Mouse (Mus musculus) G1E (cell line): ENCODE measurements around the gene Aldoart2. TPM values are rescaled to one million over a fixed set of nuclear protein-coding genes. Genes with fewer than 3 reads are reported as not detected.
"Not testable (repeated sequence)": the region's sequence is repeated elsewhere in the genome, so short reads cannot be mapped to it uniquely, and the experiment has no call there.

Source experiments
- ATAC-seq: 2 replicates; pipeline ENCODE4 v1.8.0; 2016; ENCODE audit warnings: mild to moderate bottlenecking; ENCODE audit not compliant: insufficient number of reproducible peaks, poor library complexity, low FRiP score, severe bottlenecking; ENCODE audit errors: extremely low read depth
- DNase-seq: peaks from one replicate; pipeline ENCODE4 v3.0.0; 2012; ENCODE audit warnings: low spot score
- H3K27me3 ChIP-seq: 2 replicates; pipeline ENCODE4 v1.6.1; 2012; ENCODE audit warnings: mild to moderate bottlenecking, low read length, inconsistent platforms; ENCODE audit not compliant: insufficient read depth
- H3K36me3 ChIP-seq: replicated peaks from 2 replicates; pipeline ENCODE3; 2012; ENCODE audit warnings: mild to moderate bottlenecking, inconsistent platforms
- H3K4me1 ChIP-seq: 2 replicates; pipeline ENCODE4 v1.6.1; 2012; ENCODE audit warnings: low read depth, low read length, inconsistent platforms, mixed read lengths; ENCODE audit not compliant: insufficient read depth
- H3K4me3 ChIP-seq: 2 replicates; pipeline ENCODE4 v1.5.1; 2012; ENCODE audit warnings: low read depth, mild to moderate bottlenecking, inconsistent platforms, low read length, moderate library complexity, mixed read lengths
- H3K9me3 ChIP-seq: replicated peaks from 2 replicates; pipeline ENCODE4 v1.6.1; 2012; ENCODE audit warnings: inconsistent platforms
- CTCF ChIP-seq: IDR thresholded peaks from 2 replicates; pipeline ENCODE4 v1.5.1; 2012; ENCODE audit warnings: low read depth, low read length, inconsistent platforms, mixed read lengths
- GATA1 ChIP-seq: IDR thresholded peaks from 2 replicates; pipeline ENCODE4 v1.6.1; 2012; ENCODE audit warnings: borderline replicate concordance, low read length, inconsistent platforms, mixed read lengths
- GATA2 ChIP-seq: IDR thresholded peaks from 2 replicates; pipeline ENCODE4 v1.6.1; 2012; ENCODE audit warnings: low read depth, low read length, inconsistent platforms, borderline replicate concordance
- POLR2AphosphoS5 ChIP-seq: IDR thresholded peaks from 2 replicates; pipeline ENCODE4 v1.6.1; 2012; ENCODE audit warnings: low read depth, low read length, inconsistent platforms; ENCODE audit not compliant: insufficient replicate concordance
- TAL1 ChIP-seq: conservative IDR thresholded peaks from 2 replicates; pipeline ENCODE4 v1.6.1; 2012; ENCODE audit warnings: low read depth, low read length, inconsistent platforms, mixed read lengths
- polyA plus RNA-seq: library from polyadenylated mRNA; stranded (reverse); fragments of >175 nt; gene quantifications from 2 replicates; pipeline ENCODE4 v1.2.3, GENCODE M21; 2012
- total RNA-seq, 2 experiments: library from RNA; stranded (forward) in 1 of 2; stranded (reverse) in 1 of 2; fragments of 200-1000 nt in 1 of 2; fragments of >200 nt in 1 of 2; fragmentation: Nextera tagmentation in 1 of 2; gene quantifications; 2 replicates each; pipeline ENCODE4 v1.2.3; 2014 to 2017

The Aldoart2 gene
- total and polyA plus RNA-seq, 3 experiments: 0.04 to 0.83 (median 0.11) TPM

GRCm38 (mm10) chr12:55570646-55571045 is 5.6 kb downstream of the Aldoart2 start:
- no peak for ATAC-seq
- Histone ChIP-seq H3K27me3 (peaks cover 25% of the 10 kb centered on the region), H3K9me3 (no peaks in the 10 kb centered on the region), H3K4me3 (no peak overlapping the region), H3K36me3 (no peaks in the 10 kb centered on the region), H3K4me1 (no peaks in the 10 kb centered on the region; the same call in 1 of the 2 replicates)
- no peak for DNase-seq
- TF ChIP-seq TAL1 (no peak), POLR2AphosphoS5 (no peak), CTCF (no peak), GATA1 (no peak), GATA2 (no peak)

GRCm38 (mm10) chr12:55571181-55571580 is 6.1 kb downstream of the Aldoart2 start:
- DNase-seq (no peak), ATAC-seq (no peak)
- H3K4me1 ChIP-seq: no peaks in the 10 kb centered on the region; the same call in 1 of the 2 replicates
- H3K36me3 ChIP-seq: no peaks in the 10 kb centered on the region
- peaks cover 26% of the 10 kb centered on the region for H3K27me3 ChIP-seq
- H3K4me3 ChIP-seq: no peak overlapping the region
- H3K9me3 ChIP-seq: no peaks in the 10 kb centered on the region
- TF ChIP-seq POLR2AphosphoS5 (no peak), GATA2 (no peak)

GRCm38 (mm10) chr12:55571661-55572060 is 6.6 kb downstream of the Aldoart2 start:
- H3K27me3 ChIP-seq: peaks cover 28% of the 10 kb centered on the region
- no peaks in the 10 kb centered on the region; the same call in 1 of the 2 replicates for H3K4me1 ChIP-seq
- no peaks in the 10 kb centered on the region for H3K36me3 ChIP-seq
- no peak for TF ChIP-seq POLR2AphosphoS5
- no peak for TF ChIP-seq GATA1
- no peak for ATAC-seq
- H3K9me3 ChIP-seq: no peaks in the 10 kb centered on the region
- H3K4me3 ChIP-seq: no peak overlapping the region
- no peak for DNase-seq

- ATAC-seq (no peak), DNase-seq (no peak)
- H3K4me1 ChIP-seq: no peaks in the 10 kb centered on the region; the same call in 1 of the 2 replicates
- H3K9me3 ChIP-seq: no peaks in the 10 kb centered on the region
- no peak overlapping the region for H3K4me3 ChIP-seq
- TF ChIP-seq GATA1 (no peak), POLR2AphosphoS5 (no peak), GATA2 (no peak), CTCF (no peak), TAL1 (no peak)
- no peaks in the 10 kb centered on the region for H3K36me3 ChIP-seq
- H3K27me3 ChIP-seq: peaks cover 28% of the 10 kb centered on the region
These were observed 8.1 kb downstream of the Aldoart2 start for GRCm38 (mm10) chr12:55573089-55573488.

- peaks cover 29% of the 10 kb centered on the region for H3K27me3 ChIP-seq
- no peaks in the 10 kb centered on the region for H3K9me3 ChIP-seq
- no peaks in the 10 kb centered on the region for H3K36me3 ChIP-seq
- no peak overlapping the region for H3K4me3 ChIP-seq
- DNase-seq (no peak), ATAC-seq (no peak)
- no peaks in the 10 kb centered on the region; the same call in 1 of the 2 replicates for H3K4me1 ChIP-seq
- no peak for TF ChIP-seq GATA1
- no peak for TF ChIP-seq POLR2AphosphoS5
- TF ChIP-seq GATA2: no peak
- no peak for TF ChIP-seq TAL1
- no peak for TF ChIP-seq CTCF
These were observed 8.8 kb downstream of the Aldoart2 start for GRCm38 (mm10) chr12:55573794-55574193.

- H3K4me3 ChIP-seq, ATAC-seq, H3K4me1 ChIP-seq, H3K9me3 ChIP-seq, H3K36me3 ChIP-seq, DNase-seq: not testable (repeated sequence)
- peaks cover 12% of the 10 kb centered on the region for H3K27me3 ChIP-seq
These were observed 21.9 kb downstream of the Aldoart2 start for GRCm38 (mm10) chr12:55586936-55587335.

- Histone ChIP-seq H3K27me3 (peaks cover 2% of the 10 kb centered on the region; the same call in 1 of the 2 replicates), H3K4me1 (no peaks in the 10 kb centered on the region), H3K4me3 (no peak overlapping the region), H3K36me3 (peaks cover 30% of the 10 kb centered on the region), H3K9me3 (peaks cover 29% of the 10 kb centered on the region)
- ATAC-seq (no peak), DNase-seq (no peak)
- TF ChIP-seq CTCF (no peak), TAL1 (no peak), POLR2AphosphoS5 (no peak), GATA1 (no peak), GATA2 (no peak)
These were observed 33.5 kb downstream of the Aldoart2 start for GRCm38 (mm10) chr12:55598537-55598886.
